Mouse (Mus musculus) liver (tissue): ENCODE results near the gene Nrp2.

Experiments used
- DNase-seq: peaks from one replicate; pipeline ENCODE4 v3.0.0-alpha.2; 2020; ENCODE audit warnings: mixed read lengths

Nrp2 gene

GRCm38 (mm10) chr1:62825822-62826765, 123.0 kb downstream of the Nrp2 start:
- DNase-seq, result no peak

GRCm38 (mm10) chr1:62827316-62827715, 124.2 kb downstream of the Nrp2 start:
- DNase-seq, result no peak

GRCm38 (mm10) chr1:62828156-62828555, 125.1 kb downstream of the Nrp2 start:
- DNase-seq, result no peak

GRCm38 (mm10) chr1:62829690-62830417, 126.8 kb downstream of the Nrp2 start:
- DNase-seq, result no peak

- no peak for DNase-seq
These were observed 127.3 kb downstream of the Nrp2 start for GRCm38 (mm10) chr1:62830418-62830769.

GRCm38 (mm10) chr1:62831725-62832455, 128.8 kb downstream of the Nrp2 start:
- DNase-seq, result no peak

- DNase-seq, result no peak
These were observed 130.3 kb downstream of the Nrp2 start for GRCm38 (mm10) chr1:62833356-62833755.

GRCm38 (mm10) chr1:62834443-62835185, 131.5 kb downstream of the Nrp2 start:
- no peak for DNase-seq

- DNase-seq, result no peak
These were observed 135.0 kb downstream of the Nrp2 start for GRCm38 (mm10) chr1:62838083-62838482.

- DNase-seq, result no peak
These were observed 135.5 kb downstream of the Nrp2 start for GRCm38 (mm10) chr1:62838631-62839030.

- DNase-seq, result no peak
These were observed 140.1 kb downstream of the Nrp2 start for GRCm38 (mm10) chr1:62843215-62843614.

- DNase-seq, result no peak
These were observed 148.2 kb downstream of the Nrp2 start for GRCm38 (mm10) chr1:62850990-62851940.

- no peak for DNase-seq
These were observed 150.3 kb downstream of the Nrp2 start for GRCm38 (mm10) chr1:62853362-62853761.

- no peak for DNase-seq
These were observed 150.9 kb downstream of the Nrp2 start for GRCm38 (mm10) chr1:62853996-62854395.

GRCm38 (mm10) chr1:62859098-62859497, 156.0 kb downstream of the Nrp2 start:
- DNase-seq, result no peak

GRCm38 (mm10) chr1:62859556-62860300, 156.6 kb downstream of the Nrp2 start:
- peak; percentile 21 for DNase-seq

GRCm38 (mm10) chr1:62860327-62860726, 157.2 kb downstream of the Nrp2 start:
- no peak for DNase-seq

GRCm38 (mm10) chr1:62860788-62861187, 157.7 kb downstream of the Nrp2 start:
- DNase-seq, result no peak
